Mouse (Mus musculus) hindbrain, embryonic 13.5 days (tissue): ENCODE measurements around the gene Prpf18. TPM values are rescaled to one million over a fixed set of nuclear protein-coding genes. Genes with fewer than 3 reads are reported as not detected.

ENCODE experiments used
- polyA plus RNA-seq: library from polyadenylated mRNA; unstranded; fragments of >200 nt; fragmentation: Nextera tagmentation; extraction: Ambion mirVana; gene quantifications from 2 replicates; pipeline ENCODE4 v1.2.1, GENCODE M21; 2015

Gene Prpf18
- polyA plus RNA-seq, 1 experiment from 2014 or later: 47.8 TPM

Other genes with a start within 250 kb of the Prpf18 start
- gene Bend7, start 65.7 kb upstream of the Prpf18 start, polyA plus RNA-seq: 6.3 and 6.9 TPM in 2 replicates
- 62.4 and 64.9 TPM in 2 replicates for gene Sephs1, start 229.5 kb upstream of the Prpf18 start, polyA plus RNA-seq